Comparison of ENCODE assay signal across 33 mouse cellular contexts in the genomic region with DNA sequence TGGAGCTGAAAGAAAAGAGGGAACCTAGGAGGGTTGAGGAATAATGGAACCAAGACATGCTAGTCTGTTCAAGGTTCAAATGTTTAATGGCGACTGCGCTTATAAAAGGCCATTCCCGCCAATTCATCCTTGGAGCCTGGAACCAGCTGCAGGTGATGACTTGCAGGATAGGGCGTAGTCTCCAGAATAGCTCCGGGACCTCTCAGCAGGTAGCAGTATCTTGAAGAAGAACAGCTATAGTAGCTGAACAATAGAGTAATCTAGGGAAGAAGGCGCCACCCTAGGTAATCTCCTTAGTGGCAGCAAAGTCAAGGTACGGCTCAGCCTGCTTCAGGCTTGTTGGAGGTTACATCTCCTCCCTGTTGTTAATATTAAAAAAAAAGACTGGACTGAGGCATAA. TPM values are rescaled to one million over a fixed set of nuclear protein-coding genes. Genes with fewer than 3 reads are reported as not detected.
"Had no signal": no experiment of that assay in that cellular context is flagged by ENCODE, and none has a peak within 500 bp of the region (broad histone marks: within the 10 kb centered on the region; RNA-seq: fewer than 3 reads in every experiment).

No protein-coding gene starts in this region.

RNA-seq across cellular contexts. Expression of a gene that starts 35.8 kb away (rescaled TPM):
- total RNA-seq: common myeloid progenitor, adult 5-6 weeks; forebrain, postnatal 0 days; gastrocnemius, adult 18-20 months; gastrocnemius, adult 2 months; gastrocnemius, adult 8-10 months; gastrocnemius, postnatal 10 days; gastrocnemius, postnatal 14 days; gastrocnemius, postnatal 25 days; gastrocnemius, postnatal 36 days; gastrocnemius, postnatal 4 days; heart, adult 18-20 months; heart, adult 2 months; heart, adult 8-10 months had no signal
- polyA plus RNA-seq: cortical plate, adult 2 months; embryonic facial prominence, embryonic 10.5 days; embryonic facial prominence, embryonic 11.5 days; embryonic facial prominence, embryonic 12.5 days; embryonic facial prominence, embryonic 13.5 days; embryonic facial prominence, embryonic 14.5 days; embryonic facial prominence, embryonic 15.5 days; erythroblast, embryonic 14.5 days; forebrain, embryonic 10.5 days; forebrain, embryonic 11.5 days; forebrain, embryonic 12.5 days; forebrain, embryonic 13.5 days; forebrain, embryonic 14.5 days; forebrain, embryonic 15.5 days; forebrain, postnatal 0 days; frontal cortex, adult 2 months; gonadal fat pad, adult 2 months; heart, adult 2 months; heart, embryonic 10.5 days; heart, embryonic 11.5 days; heart, embryonic 12.5 days; heart, embryonic 13.5 days had no signal
